Mouse (Mus musculus) adrenal gland, adult (tissue): ENCODE data around the gene Ankra2.
A peak's percentile ranks its signal among the peaks of the same experiment; 100 is the strongest.

ENCODE experiments used
- DNase-seq, 2 experiments: peaks; one replicate each; pipeline ENCODE4 v3.0.0; 2022 to 2023; ENCODE audit warnings: low spot score in 1 of 2; ENCODE audit not compliant: inconsistent age in 2 of 2

Gene Ankra2

GRCm38 (mm10) chr13:98262636-98263457, at the start of gene Ankra2, which contains the start of gene Utp15:
Gene Ankra2 (plus strand): TSS chr13:98263074.
Gene Utp15 (minus strand): TSS chr13:98263041.
- DNase-seq, result peak; percentile 98 to 99

DNA sequence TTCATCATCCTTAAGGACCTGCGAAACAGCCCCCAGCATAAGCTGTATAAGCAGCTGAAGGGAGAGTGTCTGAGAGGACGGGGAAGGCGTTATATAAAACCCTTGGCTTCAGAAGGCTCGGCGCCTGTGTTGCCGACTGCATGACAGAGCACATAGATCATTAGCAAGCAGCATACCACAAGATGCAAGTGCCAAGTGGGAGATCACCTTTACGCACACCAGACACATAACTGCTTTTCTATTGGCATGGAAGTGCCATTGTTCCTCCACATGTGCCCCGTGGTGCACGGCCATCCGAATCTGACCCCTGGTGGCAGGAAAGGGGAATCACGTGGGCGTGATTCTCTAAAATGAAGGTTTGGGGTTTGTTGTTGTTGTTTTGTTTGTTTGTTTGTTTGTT, 40.0 kb upstream of the Ankra2 start:
- DNase-seq, result peak in 1 of 2 experiments; percentile 70

DNA sequence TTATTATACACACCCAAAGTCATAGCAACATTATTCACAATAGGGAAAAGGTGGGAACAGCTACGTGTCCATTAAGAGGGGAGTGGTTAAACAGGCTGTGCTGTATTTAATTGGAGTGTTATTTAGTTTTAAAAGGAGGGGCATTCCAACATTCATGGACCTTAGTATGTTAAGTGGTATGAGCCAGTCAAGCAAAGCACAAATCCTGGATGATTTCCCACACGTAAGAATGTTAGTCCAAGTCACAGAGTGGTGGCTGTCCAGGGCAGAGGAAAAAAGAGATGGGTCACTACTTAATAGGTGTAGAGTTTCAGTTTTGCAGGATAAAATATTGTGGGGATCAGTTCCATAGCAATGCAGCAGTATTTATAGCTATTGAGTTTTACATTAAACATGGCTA, 36.6 kb upstream of the Ankra2 start:
- DNase-seq, result no peak

- DNase-seq, result no peak
Measured at GRCm38 (mm10) chr13:98230511-98230910, 32.4 kb upstream of the Ankra2 start.

- DNase-seq, result no peak
Measured at GRCm38 (mm10) chr13:98235451-98235850, 27.4 kb upstream of the Ankra2 start.

- peak; percentile 61 to 92 for DNase-seq
Measured at GRCm38 (mm10) chr13:98239978-98240641, 22.8 kb upstream of the Ankra2 start.

- peak; percentile 62 to 88 for DNase-seq
Measured at GRCm38 (mm10) chr13:98241531-98242282, 21.2 kb upstream of the Ankra2 start.

GRCm38 (mm10) chr13:98244571-98245350, 18.1 kb upstream of the Ankra2 start:
- DNase-seq, result peak in 1 of 2 experiments; percentile 65

GRCm38 (mm10) chr13:98245386-98245785, 17.5 kb upstream of the Ankra2 start:
- no peak for DNase-seq

DNA sequence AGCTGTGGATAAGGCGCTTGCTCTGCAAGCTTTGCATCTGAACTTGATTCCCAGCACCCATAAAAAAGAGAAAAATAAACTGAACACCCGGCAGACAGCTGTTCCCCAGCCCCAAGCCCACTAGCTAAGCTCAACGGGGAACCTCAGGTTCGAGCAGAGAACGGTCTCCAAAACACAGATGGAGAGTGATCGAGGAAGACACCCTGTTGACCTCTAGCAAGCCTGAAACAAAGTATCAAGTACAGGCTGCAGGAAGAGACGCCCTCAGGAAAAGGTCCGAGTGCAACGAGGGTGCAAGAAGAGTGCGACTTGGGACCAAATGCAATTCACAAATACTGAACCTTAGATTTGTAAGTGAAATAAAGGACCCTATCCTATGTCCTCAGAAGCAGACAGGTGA, 13.3 kb upstream of the Ankra2 start:
- DNase-seq, result no peak

DNA sequence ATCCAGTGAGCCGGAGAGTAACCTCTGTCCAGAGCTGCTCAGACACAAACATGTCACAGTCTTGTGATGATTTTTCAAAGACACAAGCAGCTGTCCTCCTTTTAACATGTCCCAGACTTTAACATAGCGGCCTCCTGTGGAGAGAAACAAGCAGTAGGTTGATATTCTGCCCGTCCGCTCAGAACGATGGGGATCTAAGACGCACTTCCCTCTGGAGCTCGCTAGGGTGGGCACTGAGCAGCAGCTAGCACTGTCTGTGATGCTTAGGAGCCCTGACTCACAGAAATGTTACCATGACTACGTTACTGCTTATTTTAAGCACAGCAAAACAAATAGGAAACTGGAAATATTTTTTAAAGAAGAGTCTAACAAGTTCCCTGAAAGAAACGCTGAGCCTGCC, 8.0 kb upstream of the Ankra2 start:
- DNase-seq, result no peak

DNA sequence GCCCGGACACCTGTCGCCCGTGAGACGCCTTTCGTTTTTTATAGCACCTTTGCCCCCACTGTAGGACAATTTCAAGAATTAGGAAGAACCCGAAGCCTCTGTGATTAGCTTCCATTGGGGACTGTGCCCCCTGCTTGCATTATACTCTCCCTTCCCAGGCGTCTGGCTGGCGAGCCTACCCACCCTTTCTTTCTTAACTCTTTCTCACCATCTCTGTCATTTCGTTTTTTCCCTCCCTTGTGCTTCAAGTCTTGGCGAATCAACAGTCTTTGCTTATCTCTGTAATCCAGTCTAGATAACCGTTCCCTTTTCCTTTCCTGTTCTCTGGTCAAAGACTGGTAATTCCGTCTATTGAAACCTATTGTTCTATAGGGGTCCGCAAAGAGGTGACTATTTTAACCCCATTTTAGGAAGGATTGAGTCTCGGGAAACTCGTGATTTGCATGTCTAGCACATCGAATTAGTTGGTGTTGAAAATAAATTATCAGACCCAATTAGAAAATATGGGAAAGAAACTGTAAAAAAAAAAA, 649 bp downstream of the Ankra2 start:
- no peak for DNase-seq

DNA sequence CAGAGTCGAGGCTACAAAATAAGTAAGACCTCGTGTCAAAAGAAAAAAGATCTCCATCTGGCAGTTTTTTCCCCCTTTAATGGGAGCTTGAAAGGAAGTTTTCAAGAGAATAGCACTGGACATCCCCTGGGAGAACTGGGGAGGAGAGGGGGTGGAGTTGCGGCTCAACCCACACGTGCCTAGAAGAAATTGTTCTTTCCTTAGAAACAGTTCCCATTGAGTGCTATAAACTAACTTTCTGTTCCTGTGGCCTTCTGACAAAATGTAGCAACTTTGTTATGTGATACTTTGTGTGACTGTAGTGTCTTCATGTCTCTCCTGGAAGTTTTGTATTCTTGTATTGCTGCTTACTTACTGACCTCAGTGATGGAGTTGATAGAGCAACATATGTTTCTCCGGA, 1.2 kb downstream of the Ankra2 start:
- no peak for DNase-seq

DNA sequence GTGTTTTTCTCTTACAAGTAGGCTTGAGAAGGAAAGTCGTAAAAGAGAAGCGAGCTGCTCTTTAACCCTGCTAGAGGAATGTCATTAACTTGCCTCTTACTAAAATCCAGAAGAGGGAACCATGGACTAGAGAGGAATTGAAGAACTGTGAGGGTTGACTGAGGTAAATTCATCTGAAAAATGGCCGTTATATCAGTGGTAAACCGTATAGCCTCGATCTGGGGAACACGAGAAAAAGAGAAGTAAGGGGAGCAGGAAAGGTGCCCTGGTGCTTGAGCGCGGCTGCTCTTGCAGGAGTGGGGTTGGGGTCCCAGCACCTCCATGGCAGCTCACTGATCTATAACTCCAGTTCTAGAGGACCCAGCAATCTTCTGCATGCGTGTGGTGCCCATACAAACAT, 11.1 kb downstream of the Ankra2 start:
- no peak for DNase-seq

DNA sequence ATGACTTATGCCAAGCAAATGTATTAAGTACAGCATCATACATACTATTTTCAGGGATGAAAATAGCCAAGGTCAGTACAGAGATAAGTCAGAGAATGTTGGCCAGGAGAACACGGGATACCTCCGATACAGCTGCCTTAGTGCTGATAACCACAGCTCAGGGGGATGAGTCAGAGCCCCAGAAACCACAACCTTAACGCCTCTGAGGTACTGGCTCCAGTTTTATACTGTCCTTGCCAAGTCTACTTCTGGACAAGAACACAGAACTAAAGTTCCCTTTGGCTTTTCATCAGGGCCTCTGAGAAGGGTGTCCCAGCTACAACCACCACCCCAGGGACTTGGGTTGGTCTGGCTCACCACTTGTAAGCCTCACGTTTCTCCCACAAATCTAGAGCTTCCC, 12.8 kb downstream of the Ankra2 start:
- DNase-seq, result peak; percentile 85

- DNase-seq, result no peak
Measured at GRCm38 (mm10) chr13:98276253-98276652, 13.4 kb downstream of the Ankra2 start.

GRCm38 (mm10) chr13:98277501-98277900, 14.6 kb downstream of the Ankra2 start:
- no peak for DNase-seq

- no peak for DNase-seq
Measured at GRCm38 (mm10) chr13:98279686-98280085, 16.8 kb downstream of the Ankra2 start, which contains the start of gene Gm21976. Gene Gm21976 (plus strand): TSS chr13:98279887.

- no peak for DNase-seq
Measured at GRCm38 (mm10) chr13:98280990-98281650, 18.2 kb downstream of the Ankra2 start.

GRCm38 (mm10) chr13:98290719-98291118, 27.8 kb downstream of the Ankra2 start:
- DNase-seq, result no peak
